Mouse (Mus musculus) adrenal gland, postnatal 0 days (tissue): ENCODE measurements around the gene Sepsecs. TPM values are rescaled to one million over a fixed set of nuclear protein-coding genes. Genes with fewer than 3 reads are reported as not detected.

ENCODE experiments used
- polyA plus RNA-seq: library from polyadenylated mRNA; unstranded; fragments of >200 nt; fragmentation: Nextera tagmentation; extraction: Ambion mirVana; gene quantifications from 2 replicates; pipeline ENCODE4 v1.2.1, GENCODE M21; 2015

Sepsecs gene
- polyA plus RNA-seq = 3.8 and 5.4 TPM in 2 replicates

DNA sequence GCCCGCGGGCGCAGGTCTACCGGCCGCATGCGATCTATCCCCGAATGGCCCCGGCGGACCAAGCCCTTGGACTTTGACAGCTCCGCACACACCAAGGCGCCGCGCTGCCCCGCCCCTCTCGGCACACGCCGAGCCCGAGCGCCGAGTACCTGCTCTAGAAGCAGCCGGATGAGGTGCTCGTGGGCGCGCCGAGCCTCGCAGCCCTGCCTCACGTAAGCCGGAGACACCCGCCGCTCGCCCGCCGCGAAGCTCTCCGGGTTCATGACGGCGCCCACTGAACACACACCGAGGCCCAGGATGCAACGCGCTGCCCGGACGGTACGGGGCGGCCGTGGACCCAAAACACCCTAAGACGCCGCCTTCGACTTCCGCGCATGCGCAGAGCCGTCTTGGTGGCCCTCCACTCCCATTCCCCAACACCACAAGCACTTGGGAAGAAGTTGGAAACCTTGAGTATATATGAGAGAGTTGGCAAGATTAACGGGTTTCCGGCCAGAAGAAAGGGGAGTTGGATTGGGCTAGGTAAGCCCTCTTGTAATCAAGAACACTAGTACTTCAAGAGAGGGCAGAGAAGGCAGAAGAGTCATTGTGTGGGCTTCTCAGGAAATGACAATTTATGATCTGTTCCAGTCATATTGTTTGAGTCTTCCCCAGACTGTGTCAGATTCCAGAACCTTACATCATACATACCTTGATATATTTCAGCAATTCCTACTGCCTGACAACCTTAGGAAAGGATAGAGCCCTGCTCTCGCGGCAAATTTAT, at the start of gene Sepsecs:
Gene Sepsecs (minus strand): TSS at position 283 of the 766 bp plus-strand sequence.

Other genes with a start within 250 kb of the Sepsecs start
- gene Ccdc149, start 198.2 kb downstream of the Sepsecs start, polyA plus RNA-seq = 2.7 and 3.8 TPM in 2 replicates
- 2.0 and 2.7 TPM in 2 replicates for gene Lgi2, start 103.2 kb downstream of the Sepsecs start, polyA plus RNA-seq
- gene Pi4k2b, start 71.9 kb upstream of the Sepsecs start, polyA plus RNA-seq = 9.3 and 12.2 TPM in 2 replicates
- gene Zcchc4, start 105.7 kb upstream of the Sepsecs start, polyA plus RNA-seq = 8.7 and 12.4 TPM in 2 replicates
- 67.3 and 86.9 TPM in 2 replicates for gene Anapc4, start 164.3 kb upstream of the Sepsecs start, polyA plus RNA-seq